Mouse (Mus musculus) liver, adult 2 months (tissue): ENCODE measurements around the gene Pkd1. TPM values are rescaled to one million over a fixed set of nuclear protein-coding genes. Genes with fewer than 3 reads are reported as not detected.

ENCODE experiments used
- DNase-seq: peaks from one replicate; pipeline ENCODE4 v3.0.0-alpha.2; 2011; ENCODE audit warnings: low read depth, low spot score; ENCODE audit errors: extremely low read depth
- H3K27ac ChIP-seq: fragments of 200-500 bp; replicated peaks from 2 replicates; pipeline ENCODE4 v1.5.1; 2012; ENCODE audit warnings: low read depth, mild to moderate bottlenecking, control low read depth, inconsistent platforms, low read length; ENCODE audit not compliant: insufficient read depth
- H3K27me3 ChIP-seq: fragments of 200-500 bp; 2 replicates; pipeline ENCODE4 v1.6.1; 2012; ENCODE audit warnings: mild to moderate bottlenecking, moderate library complexity, low read length, inconsistent platforms; ENCODE audit not compliant: control insufficient read depth, insufficient read depth
- H3K36me3 ChIP-seq: fragments of 200-500 bp; 2 replicates; pipeline ENCODE4 v1.6.1; 2012; ENCODE audit warnings: low read length, inconsistent platforms; ENCODE audit not compliant: control insufficient read depth, insufficient read depth
- H3K4me1 ChIP-seq: fragments of 200-500 bp; 2 replicates; pipeline ENCODE4 v1.6.1; 2011; ENCODE audit warnings: low read length; ENCODE audit not compliant: control insufficient read depth, insufficient read depth
- H3K4me3 ChIP-seq: fragments of 200-500 bp; 2 replicates; pipeline ENCODE4 v1.5.1; 2011; ENCODE audit warnings: low read depth, mild to moderate bottlenecking, control low read depth, low read length, moderate library complexity; ENCODE audit not compliant: insufficient read depth
- H3K79me2 ChIP-seq: fragments of 200-500 bp; 2 replicates; pipeline ENCODE4 v1.6.1; 2012; ENCODE audit warnings: inconsistent platforms, mild to moderate bottlenecking, low read length, moderate library complexity; ENCODE audit not compliant: control insufficient read depth, insufficient read depth
- H3K9ac ChIP-seq: fragments of 200-500 bp; 2 replicates; pipeline ENCODE4 v1.6.1; 2012; ENCODE audit warnings: low read depth, mild to moderate bottlenecking, control low read depth, inconsistent platforms, low read length
- CTCF ChIP-seq: fragments of 200-500 bp; IDR thresholded peaks from 2 replicates; pipeline ENCODE4 v1.5.1; 2011; ENCODE audit warnings: low read depth, low read length, control low read depth
- POLR2A ChIP-seq: fragments of 200-500 bp; IDR thresholded peaks from 2 replicates; pipeline ENCODE4 v1.6.1; 2011; ENCODE audit warnings: low read length, control low read depth; ENCODE audit not compliant: insufficient read depth; ENCODE audit errors: extremely low read depth
- WGBS: fragments of 180-500 bp; shearing (Covaris S2); methylation state at CpG from one replicate; pipeline ENCODE4 v1.1.7; 2018; 5-methylcytosine and 5-hydroxymethylcytosine counted together
- polyA plus RNA-seq: library from polyadenylated mRNA; depleted of rRNA; stranded (reverse); fragments of >200 nt; gene quantifications from 2 replicates; pipeline ENCODE4 v1.2.3, GENCODE M21; 2012; rRNA removed
- total RNA-seq: library from RNA; depleted of rRNA; stranded (reverse); fragments of >200 nt; gene quantifications from 2 replicates; pipeline ENCODE4 v1.2.3, GENCODE M21; 2014; rRNA removed

Gene Pkd1
- total and polyA plus RNA-seq, 2 experiments, result 9.9 to 17.4 TPM

DNA sequence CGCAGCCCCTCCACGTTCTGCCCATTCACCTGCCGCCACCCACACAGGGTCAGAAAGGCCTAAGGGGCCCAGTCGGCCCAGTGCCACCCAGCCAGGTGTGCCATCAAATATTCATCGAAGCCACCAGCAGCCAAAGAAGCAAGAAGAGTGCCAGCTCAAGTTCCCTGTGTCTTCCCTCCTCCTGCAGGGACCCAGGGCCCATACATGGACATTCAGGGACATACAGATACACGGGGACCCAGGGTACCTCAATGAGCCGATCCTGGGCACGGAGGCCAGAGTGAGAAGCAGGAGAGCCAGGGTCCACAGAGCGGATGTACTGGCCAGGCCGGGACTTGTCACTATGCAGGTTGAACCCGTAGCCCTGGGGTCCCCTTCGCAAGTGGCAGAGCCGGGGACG is 92.3 kb downstream of the Pkd1 start:
- H3K4me3 ChIP-seq, result no peak overlapping the region
- H3K4me1 ChIP-seq, result no peaks in the 10 kb centered on the region
- 93% methylated on average over 14 of the region's 14 CpGs for WGBS
- no peak for TF ChIP-seq POLR2A
- TF ChIP-seq CTCF, result no peak
- no peak for DNase-seq
- no peak overlapping the region for H3K27ac ChIP-seq
- H3K27me3 ChIP-seq, result no peaks in the 10 kb centered on the region
- peaks cover 5% of the 10 kb centered on the region; the same call in 1 of the 2 replicates for H3K36me3 ChIP-seq
- no peak overlapping the region for H3K9ac ChIP-seq
- no peaks in the 10 kb centered on the region for H3K79me2 ChIP-seq

DNA sequence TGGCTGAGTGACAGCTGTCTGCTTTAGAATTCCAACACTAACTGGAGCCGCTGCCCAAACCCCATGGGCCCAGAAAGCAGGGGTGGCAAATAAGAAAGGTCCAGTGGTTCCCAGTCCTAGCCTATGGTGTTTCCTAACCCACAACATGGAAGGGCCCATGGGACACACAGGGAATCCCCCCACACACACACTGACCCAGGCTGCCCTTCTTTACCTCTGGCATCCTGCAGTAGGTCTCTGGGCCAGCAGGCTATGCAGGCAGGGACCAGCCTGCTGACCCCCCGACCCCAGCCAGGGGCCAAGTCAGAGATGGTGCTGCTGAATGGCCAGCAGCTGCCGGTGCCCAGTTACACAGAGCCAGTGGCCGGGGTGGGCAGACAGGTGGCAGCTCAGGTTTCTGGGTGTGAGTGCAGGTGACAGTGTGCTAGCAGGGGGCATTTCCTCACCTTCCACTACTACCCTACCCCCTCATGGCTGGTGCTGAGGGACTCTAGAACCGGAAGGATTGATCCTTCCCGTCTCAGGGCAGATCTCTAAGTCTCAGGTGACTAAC is 93.2 kb downstream of the Pkd1 start:
- DNase-seq, result no peak
- peaks cover 5% of the 10 kb centered on the region; the same call in 1 of the 2 replicates for H3K36me3 ChIP-seq
- no peak overlapping the region for H3K9ac ChIP-seq
- no peaks in the 10 kb centered on the region for H3K4me1 ChIP-seq
- H3K27me3 ChIP-seq, result no peaks in the 10 kb centered on the region
- TF ChIP-seq CTCF, result no peak
- TF ChIP-seq POLR2A, result no peak
- WGBS, result 83% methylated on average over 6 of the region's 6 CpGs
- no peaks in the 10 kb centered on the region for H3K79me2 ChIP-seq
- no peak overlapping the region for H3K4me3 ChIP-seq
- peak overlapping the region; percentile 83; the same call in 1 of the 2 replicates for H3K27ac ChIP-seq

DNA sequence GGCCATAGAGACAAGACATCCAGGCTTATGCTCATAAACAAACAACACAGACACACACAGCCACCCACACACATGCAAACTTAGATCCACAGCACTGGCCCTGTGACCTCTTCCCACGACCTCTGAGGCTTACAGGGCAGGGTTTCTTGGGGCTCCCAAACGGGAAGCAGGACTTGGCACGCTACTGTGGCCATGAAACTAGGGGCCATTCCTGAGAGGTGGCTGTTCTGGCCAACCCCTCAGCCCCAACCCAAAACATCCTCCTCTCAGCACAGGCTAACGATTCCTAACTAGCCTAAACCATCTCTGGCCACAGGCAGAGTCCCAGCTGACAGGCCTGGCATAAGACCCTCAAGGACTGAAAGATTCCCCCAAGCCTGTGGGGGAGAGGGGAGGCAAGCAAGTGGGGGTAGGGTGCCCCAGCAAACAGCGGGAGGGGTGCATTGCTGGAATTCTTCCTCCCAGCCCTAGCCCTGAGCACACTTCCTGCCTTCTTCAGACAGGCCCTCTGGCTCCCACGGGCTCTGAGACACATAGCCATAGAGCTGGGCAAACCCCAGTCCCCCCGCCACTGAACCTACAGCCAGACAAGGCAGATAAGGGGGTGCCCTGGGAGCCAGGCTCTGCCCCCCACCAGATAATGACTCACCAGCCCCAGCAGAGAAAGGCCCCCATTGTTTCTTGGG is 94.5 kb downstream of the Pkd1 start:
- no peak for TF ChIP-seq CTCF
- no peak for TF ChIP-seq POLR2A
- H3K4me3 ChIP-seq, result peak overlapping the region; percentile 35
- peak overlapping the region; percentile 83 for H3K27ac ChIP-seq
- H3K9ac ChIP-seq, result peak overlapping the region; percentile 66
- peak; percentile 52 for DNase-seq
- H3K79me2 ChIP-seq, result peaks cover 3% of the 10 kb centered on the region; the same call in 1 of the 2 replicates
- H3K36me3 ChIP-seq, result peaks cover 5% of the 10 kb centered on the region; the same call in 1 of the 2 replicates
- no peaks in the 10 kb centered on the region for H3K27me3 ChIP-seq
- WGBS, result 43% methylated on average over 7 of the region's 7 CpGs
- no peaks in the 10 kb centered on the region for H3K4me1 ChIP-seq

DNA sequence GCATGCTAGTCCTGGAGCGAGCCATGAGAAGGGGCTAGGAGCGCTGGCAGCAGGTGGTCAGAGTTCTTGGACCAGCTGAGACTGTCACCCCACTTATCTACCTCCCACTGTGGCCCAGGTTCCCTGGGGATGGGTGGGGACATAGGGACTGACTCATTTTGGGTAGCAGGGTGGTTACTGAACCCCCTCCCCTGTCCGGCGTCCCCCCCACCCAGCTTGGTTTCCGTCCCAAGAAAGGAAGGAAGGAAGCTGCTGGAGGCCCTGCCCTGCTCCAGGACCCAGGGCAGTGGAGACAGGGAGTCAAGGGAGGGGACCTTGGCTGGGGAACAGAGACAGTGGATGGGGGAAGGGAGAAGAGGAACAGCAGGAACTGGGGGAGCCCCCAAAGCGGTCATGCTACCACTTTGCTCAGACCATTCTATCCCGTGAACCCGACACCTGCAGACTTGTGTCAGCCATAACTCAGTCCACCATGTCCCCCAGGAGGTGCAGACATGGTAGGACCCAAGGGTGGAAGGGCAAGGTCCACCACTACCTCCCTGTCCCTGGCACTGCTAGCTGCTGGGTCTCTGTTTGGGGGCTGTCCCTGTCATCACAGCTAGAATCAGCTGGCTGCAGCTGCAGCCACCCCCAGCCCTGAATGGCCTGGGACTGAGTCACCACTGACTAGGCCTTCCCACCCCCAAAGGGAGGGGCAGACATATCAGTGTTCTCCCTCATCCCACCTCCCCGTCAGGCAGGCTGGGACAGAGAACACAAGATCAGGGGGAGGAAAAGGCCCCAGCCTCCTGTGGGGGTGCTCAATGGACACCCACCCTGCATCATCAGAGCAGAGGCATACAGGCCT is 95.5 kb downstream of the Pkd1 start:
- Histone ChIP-seq H3K79me2 (peaks cover 10% of the 10 kb centered on the region; the same call in 1 of the 2 replicates), H3K27ac (peak overlapping the region; percentile 87), H3K27me3 (no peaks in the 10 kb centered on the region), H3K4me1 (no peaks in the 10 kb centered on the region), H3K4me3 (peak overlapping the region; percentile 35; the same call in 1 of the 2 replicates), H3K36me3 (peaks cover 5% of the 10 kb centered on the region; the same call in 1 of the 2 replicates), H3K9ac (peak overlapping the region; percentile 66)
- TF ChIP-seq POLR2A (no peak), CTCF (no peak)
- 82% methylated on average over 9 of the region's 9 CpGs for WGBS
- no peak for DNase-seq

DNA sequence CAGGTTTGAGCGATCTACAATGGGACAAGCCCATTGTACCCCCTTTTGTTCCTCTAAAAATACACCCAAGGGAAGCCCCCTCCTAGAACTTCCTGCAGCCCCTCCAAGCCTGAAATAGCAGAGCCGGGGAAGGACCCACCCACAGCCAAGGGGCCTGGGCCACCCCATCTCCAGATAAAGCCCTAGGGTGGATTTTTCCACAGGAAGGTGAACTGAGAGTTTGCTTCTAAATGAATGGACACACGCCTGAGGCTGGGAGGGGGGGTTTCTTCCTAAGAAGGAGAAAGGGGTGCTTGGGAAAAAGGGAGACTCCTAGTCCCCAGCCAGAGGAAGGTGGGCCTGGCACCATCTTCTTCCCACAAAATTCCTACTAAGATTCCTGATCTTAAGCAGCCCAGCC is 96.3 kb downstream of the Pkd1 start:
- 84% methylated on average over 3 of the region's 3 CpGs for WGBS
- Histone ChIP-seq H3K9ac (peak overlapping the region; percentile 61; the same call in 1 of the 2 replicates), H3K79me2 (peaks cover 10% of the 10 kb centered on the region; the same call in 1 of the 2 replicates), H3K4me3 (no peak overlapping the region), H3K4me1 (peaks cover 7% of the 10 kb centered on the region), H3K27ac (peak overlapping the region; percentile 87), H3K27me3 (no peaks in the 10 kb centered on the region), H3K36me3 (peaks cover 2% of the 10 kb centered on the region; the same call in 1 of the 2 replicates)
- DNase-seq, result no peak
- TF ChIP-seq CTCF (no peak), POLR2A (no peak)

Other genes with a start within 250 kb of the Pkd1 start
- not detected in 2 replicates for gene Abca17, start 198.8 kb upstream of the Pkd1 start, total RNA-seq
- 0.02 TPM in 1 of 2 replicates, not detected in the other for gene Abca17, start 198.8 kb upstream of the Pkd1 start, polyA plus RNA-seq
- 36.0 and 46.1 TPM in 2 replicates for gene Abca3, start 197.9 kb upstream of the Pkd1 start, total RNA-seq
- 70.0 and 76.6 TPM in 2 replicates for gene Abca3, start 197.9 kb upstream of the Pkd1 start, polyA plus RNA-seq
- gene Rnps1, start 135.3 kb upstream of the Pkd1 start, total RNA-seq, result 17.3 and 20.7 TPM in 2 replicates
- 32.7 and 37.6 TPM in 2 replicates for gene Rnps1, start 135.3 kb upstream of the Pkd1 start, polyA plus RNA-seq
- 176 and 218 TPM in 2 replicates for gene Eci1, start 123.2 kb upstream of the Pkd1 start, total RNA-seq
- 249 and 286 TPM in 2 replicates for gene Eci1, start 123.2 kb upstream of the Pkd1 start, polyA plus RNA-seq
- gene Dnase1l2, start 106.7 kb upstream of the Pkd1 start, total RNA-seq, result 0.74 and 1.2 TPM in 2 replicates
- 1.7 and 2.4 TPM in 2 replicates for gene Dnase1l2, start 106.7 kb upstream of the Pkd1 start, polyA plus RNA-seq
- gene E4f1, start 79.5 kb upstream of the Pkd1 start, total RNA-seq, result 5.6 and 6.7 TPM in 2 replicates
- gene E4f1, start 79.5 kb upstream of the Pkd1 start, polyA plus RNA-seq, result 21.6 and 33.3 TPM in 2 replicates
- gene Pgp, start 79.4 kb upstream of the Pkd1 start, total RNA-seq, result 9.2 and 11.9 TPM in 2 replicates
- gene Pgp, start 79.4 kb upstream of the Pkd1 start, polyA plus RNA-seq, result 25.8 and 26.6 TPM in 2 replicates
- not detected in 2 replicates for gene Bricd5, start 76.0 kb upstream of the Pkd1 start, total RNA-seq
- gene Bricd5, start 76.0 kb upstream of the Pkd1 start, polyA plus RNA-seq, result 0.24 and 0.67 TPM in 2 replicates
- 3.5 and 3.9 TPM in 2 replicates for gene Mlst8, start 70.8 kb upstream of the Pkd1 start, total RNA-seq
- gene Mlst8, start 70.8 kb upstream of the Pkd1 start, polyA plus RNA-seq, result 12.9 and 16.7 TPM in 2 replicates
- gene Caskin1, start 61.2 kb upstream of the Pkd1 start, total RNA-seq, result under 0.01 and 0.18 TPM in 2 replicates
- 0.18 and 0.26 TPM in 2 replicates for gene Caskin1, start 61.2 kb upstream of the Pkd1 start, polyA plus RNA-seq
- 13.4 and 14.4 TPM in 2 replicates for gene Traf7, start 21.9 kb upstream of the Pkd1 start, total RNA-seq
- 25.3 and 47.5 TPM in 2 replicates for gene Traf7, start 21.9 kb upstream of the Pkd1 start, polyA plus RNA-seq
- gene Rab26, start 15.6 kb upstream of the Pkd1 start, total RNA-seq, result 0.13 and 0.37 TPM in 2 replicates
- gene Rab26, start 15.6 kb upstream of the Pkd1 start, polyA plus RNA-seq, result 0.15 and 0.40 TPM in 2 replicates
- 19.5 and 27.9 TPM in 2 replicates for gene Tsc2, start 82.8 kb downstream of the Pkd1 start, total RNA-seq
- gene Tsc2, start 82.8 kb downstream of the Pkd1 start, polyA plus RNA-seq, result 63.4 and 79.3 TPM in 2 replicates
- 8.1 and 9.7 TPM in 2 replicates for gene Nthl1, start 82.8 kb downstream of the Pkd1 start, total RNA-seq
- gene Nthl1, start 82.8 kb downstream of the Pkd1 start, polyA plus RNA-seq, result 11.3 and 11.5 TPM in 2 replicates
- gene Slc9a3r2, start 100.5 kb downstream of the Pkd1 start, total RNA-seq, result 8.8 and 13.6 TPM in 2 replicates
- gene Slc9a3r2, start 100.5 kb downstream of the Pkd1 start, polyA plus RNA-seq, result 24.9 and 31.5 TPM in 2 replicates
- not detected in 2 replicates for gene Npw, start 108.6 kb downstream of the Pkd1 start, total RNA-seq
- gene Npw, start 108.6 kb downstream of the Pkd1 start, polyA plus RNA-seq, result not detected in 2 replicates
- 11.1 and 16.0 TPM in 2 replicates for gene Zfp598, start 119.9 kb downstream of the Pkd1 start, total RNA-seq
- 67.8 and 106 TPM in 2 replicates for gene Zfp598, start 119.9 kb downstream of the Pkd1 start, polyA plus RNA-seq
- 0.09 and 0.13 TPM in 2 replicates for gene Syngr3, start 140.1 kb downstream of the Pkd1 start, total RNA-seq
- gene Syngr3, start 140.1 kb downstream of the Pkd1 start, polyA plus RNA-seq, result 0.10 TPM in 2 replicates
- 32.6 and 38.2 TPM in 2 replicates for gene Gfer, start 146.3 kb downstream of the Pkd1 start, total RNA-seq
- 49.8 and 51.9 TPM in 2 replicates for gene Gfer, start 146.3 kb downstream of the Pkd1 start, polyA plus RNA-seq
- gene Noxo1, start 146.4 kb downstream of the Pkd1 start, total RNA-seq, result 0.37 and 0.40 TPM in 2 replicates
- gene Noxo1, start 146.4 kb downstream of the Pkd1 start, polyA plus RNA-seq, result 2.7 TPM in 2 replicates
- gene Tbl3, start 157.8 kb downstream of the Pkd1 start, total RNA-seq, result 14.2 and 17.8 TPM in 2 replicates
- gene Tbl3, start 157.8 kb downstream of the Pkd1 start, polyA plus RNA-seq, result 29.4 and 37.9 TPM in 2 replicates
- not detected in 2 replicates for gene Rnf151, start 168.2 kb downstream of the Pkd1 start, total RNA-seq
- 0.19 TPM in 1 of 2 replicates, not detected in the other for gene Rnf151, start 168.2 kb downstream of the Pkd1 start, polyA plus RNA-seq
- gene Rps2, start 168.3 kb downstream of the Pkd1 start, total RNA-seq, result 802 and 1,081 TPM in 2 replicates
- gene Rps2, start 168.3 kb downstream of the Pkd1 start, polyA plus RNA-seq, result 2,199 and 2,424 TPM in 2 replicates
- gene Ndufb10, start 174.6 kb downstream of the Pkd1 start, total RNA-seq, result 290 TPM in 2 replicates
- 265 and 300 TPM in 2 replicates for gene Ndufb10, start 174.6 kb downstream of the Pkd1 start, polyA plus RNA-seq
- gene Rpl3l, start 178.0 kb downstream of the Pkd1 start, total RNA-seq, result 0.46 TPM in 1 of 2 replicates, not detected in the other
- gene Rpl3l, start 178.0 kb downstream of the Pkd1 start, polyA plus RNA-seq, result not detected in 2 replicates
- 184 and 192 TPM in 2 replicates for gene Msrb1, start 186.8 kb downstream of the Pkd1 start, total RNA-seq
- 447 and 506 TPM in 2 replicates for gene Msrb1, start 186.8 kb downstream of the Pkd1 start, polyA plus RNA-seq
- 0.74 and 1.2 TPM in 2 replicates for gene Hs3st6, start 203.2 kb downstream of the Pkd1 start, total RNA-seq
- gene Hs3st6, start 203.2 kb downstream of the Pkd1 start, polyA plus RNA-seq, result 2.3 and 3.9 TPM in 2 replicates